ENCODE assay signal across 11 mouse cellular contexts in the genomic region with DNA sequence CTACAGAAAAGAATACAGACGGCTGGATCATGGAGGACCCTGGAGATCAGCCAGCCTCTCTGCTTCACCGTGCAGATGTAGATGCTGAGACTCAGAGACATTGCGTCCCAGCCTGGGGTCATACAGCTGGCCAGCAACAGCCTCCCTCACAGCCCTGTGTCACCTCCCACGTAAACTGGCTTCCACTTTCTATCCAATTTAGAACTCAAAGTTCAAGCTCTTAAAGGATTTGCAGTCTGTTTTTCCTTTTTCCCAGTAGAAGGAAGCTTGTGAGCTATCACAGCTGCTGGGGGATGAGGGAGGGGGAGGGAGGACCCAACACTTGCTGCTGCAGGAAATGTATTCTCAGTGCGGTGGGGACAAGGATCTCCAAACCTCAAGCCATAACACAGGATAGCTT. TPM values are rescaled to one million over a fixed set of nuclear protein-coding genes. Genes with fewer than 3 reads are reported as not detected.
A peak's percentile ranks its signal among the peaks of the same experiment; 100 is the strongest.
DNase-seq lines count a peak whose midpoint lies in the region; ATAC-seq and TF ChIP-seq lines count a peak whose summit lies in the region.
"Had no signal": no experiment of that assay in that cellular context is flagged by ENCODE, and none has a peak within 500 bp of the region (broad histone marks: within the 10 kb centered on the region; RNA-seq: fewer than 3 reads in every experiment).

No protein-coding gene starts in this region.

- peak; percentile 96 for ATAC-seq in kidney, embryonic 16.5 days (ENCODE audit: low FRiP score, low TSS enrichment)

- H3K27me3 ChIP-seq in kidney, embryonic 16.5 days (ENCODE audit: insufficient read depth, low read length), result no peaks in the 10 kb centered on the region

- DNase-seq in gastrocnemius, adult 2 months, result peak; percentile 36
- DNase-seq in gastrocnemius, postnatal 36 days, result no peak
- DNase-seq in heart, adult 9 months (ENCODE audit: low spot score in 2 of 2), result peak; percentile 75 to 82
- DNase-seq in ovary, postnatal 14 days (ENCODE audit: low spot score), result peak; percentile 34
- no peak for DNase-seq in left cerebral cortex, adult 9 months (ENCODE audit: low spot score in 2 of 2)
- no peak for DNase-seq in spleen, adult 12 weeks (ENCODE audit: low spot score)
- DNase-seq in thymus, postnatal 10 days (ENCODE audit: low spot score in 2 of 2), result no peak
- DNase-seq: cerebellum, postnatal 25 days; layer of hippocampus, adult 9-11 months had no signal

- no peak overlapping the region for H3K4me3 ChIP-seq in gastrocnemius, adult 2 months
- H3K4me3 ChIP-seq in kidney, embryonic 16.5 days (ENCODE audit: low read length), result no peak overlapping the region

- H3K9me3 ChIP-seq in kidney, embryonic 16.5 days (ENCODE audit: low read length), result peaks cover 4% of the 10 kb centered on the region

- intact Hi-C loops in gastrocnemius, adult 2 months (cut with DNase I), result no loop called here
- intact Hi-C loops in gastrocnemius, postnatal 36 days (cut with DNase I), result no loop called here

- no peaks in the 10 kb centered on the region for H3K36me3 ChIP-seq in kidney, embryonic 16.5 days (ENCODE audit: insufficient read depth, low read length)

- TF ChIP-seq CTCF in gastrocnemius, adult 2 months (IDR thresholded peaks at IDR 0.05), result no peak

- WGBS in kidney, embryonic 16.5 days, result 18% methylated on average over 5 of the region's 5 CpGs

- no peak overlapping the region for H3K9ac ChIP-seq in kidney, embryonic 16.5 days (replicated peaks; ENCODE audit: low read length)

- peaks cover 5% of the 10 kb centered on the region; the same call in 1 of the 2 replicates for H3K4me1 ChIP-seq in kidney, embryonic 16.5 days (ENCODE audit: insufficient read depth, low read length)

- no peak overlapping the region for H3K4me2 ChIP-seq in kidney, embryonic 16.5 days (replicated peaks; ENCODE audit: low read depth, low read length)

- peak overlapping the region; percentile 49; the same call in 1 of the 2 replicates for H3K27ac ChIP-seq in gastrocnemius, adult 2 months
- peak overlapping the region; percentile 64; the same call in 1 of the 2 replicates for H3K27ac ChIP-seq in kidney, embryonic 16.5 days (ENCODE audit: low read length)

RNA-seq across cellular contexts. Expression of a gene that starts 59.4 kb away (rescaled TPM):
- total RNA-seq in gastrocnemius, adult 2 months (2021), result not detected
- total RNA-seq in gastrocnemius, postnatal 36 days (2021), result not detected
- polyA plus RNA-seq in kidney, embryonic 16.5 days (2015; fragmentation: Nextera tagmentation; extraction: Ambion mirVana), result 0.09 and 0.17 TPM in 2 replicates
- total RNA-seq: megakaryocyte-erythroid progenitor cell, adult 5-6 weeks had no signal

Comparison
In these comparisons a context has a peak if more than half of its experiments do, and no peak if none do; other contexts are left out.
1. DNase-seq: peak in gastrocnemius, adult 2 months (single experiment), heart, adult 9 months (2 of 2) and ovary, postnatal 14 days (single experiment); none in gastrocnemius, postnatal 36 days (0 of 2), left cerebral cortex, adult 9 months (0 of 2), spleen, adult 12 weeks (single experiment) and thymus, postnatal 10 days (0 of 2).